Mouse (Mus musculus): Measurements from ENCODE around the gene Crim1. TPM values are rescaled to one million over a fixed set of nuclear protein-coding genes. Genes with fewer than 3 reads are reported as not detected.

Crim1 gene
- polyA plus RNA-seq (2012; fragmentation: generic; extraction: Trizol): 1 to 10 TPM; 1.9 to 8.3 TPM

DNA sequence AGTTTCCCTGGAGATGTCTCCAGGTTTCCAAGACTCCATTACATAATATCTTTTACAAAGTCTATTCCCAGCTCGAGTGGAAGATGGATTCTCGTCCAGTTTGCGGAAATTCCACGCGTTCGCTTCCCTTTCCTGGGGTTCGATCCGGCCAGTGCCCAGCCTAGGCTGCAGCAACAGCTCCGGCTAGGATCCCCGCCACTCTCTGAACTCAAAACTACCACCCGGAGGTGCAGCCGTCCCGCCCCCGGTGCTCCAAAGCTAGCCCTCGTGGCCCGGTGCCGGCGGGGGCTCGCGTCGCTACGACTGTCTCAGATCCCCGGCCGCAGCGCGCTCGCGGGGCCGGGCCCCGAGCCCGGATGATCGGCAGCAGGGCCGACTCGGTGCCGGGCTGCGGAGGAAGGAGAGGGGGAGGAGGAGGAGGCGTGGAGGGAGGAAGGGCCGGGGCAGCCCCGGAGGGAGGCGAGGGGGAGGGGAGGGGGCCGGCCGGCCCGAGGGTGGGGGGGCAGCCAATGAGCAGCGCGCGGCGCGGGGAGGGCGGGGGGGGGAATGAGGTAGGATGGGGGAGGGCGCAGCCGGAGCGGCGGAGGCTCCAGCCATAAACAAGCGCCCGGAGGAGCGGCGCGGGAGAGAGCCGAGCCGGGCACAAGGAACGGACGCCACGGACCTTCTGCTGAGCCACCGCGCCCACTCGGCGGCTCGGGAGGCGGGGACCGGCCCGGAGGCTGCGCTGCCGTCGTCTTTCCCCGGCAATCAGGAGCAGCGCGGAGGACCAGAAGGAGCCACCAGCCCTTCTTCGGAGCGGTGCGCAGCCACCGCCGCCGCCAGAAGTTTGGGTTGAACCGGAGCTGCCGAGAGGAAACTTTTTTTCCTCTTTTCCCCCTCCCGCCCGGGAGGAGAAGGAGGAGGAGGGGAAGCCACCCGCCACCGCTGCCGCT lies at the start of gene Crim1:
Gene Crim1, plus strand, starts transcription at position 623 of the 935 bp plus-strand sequence.

DNA sequence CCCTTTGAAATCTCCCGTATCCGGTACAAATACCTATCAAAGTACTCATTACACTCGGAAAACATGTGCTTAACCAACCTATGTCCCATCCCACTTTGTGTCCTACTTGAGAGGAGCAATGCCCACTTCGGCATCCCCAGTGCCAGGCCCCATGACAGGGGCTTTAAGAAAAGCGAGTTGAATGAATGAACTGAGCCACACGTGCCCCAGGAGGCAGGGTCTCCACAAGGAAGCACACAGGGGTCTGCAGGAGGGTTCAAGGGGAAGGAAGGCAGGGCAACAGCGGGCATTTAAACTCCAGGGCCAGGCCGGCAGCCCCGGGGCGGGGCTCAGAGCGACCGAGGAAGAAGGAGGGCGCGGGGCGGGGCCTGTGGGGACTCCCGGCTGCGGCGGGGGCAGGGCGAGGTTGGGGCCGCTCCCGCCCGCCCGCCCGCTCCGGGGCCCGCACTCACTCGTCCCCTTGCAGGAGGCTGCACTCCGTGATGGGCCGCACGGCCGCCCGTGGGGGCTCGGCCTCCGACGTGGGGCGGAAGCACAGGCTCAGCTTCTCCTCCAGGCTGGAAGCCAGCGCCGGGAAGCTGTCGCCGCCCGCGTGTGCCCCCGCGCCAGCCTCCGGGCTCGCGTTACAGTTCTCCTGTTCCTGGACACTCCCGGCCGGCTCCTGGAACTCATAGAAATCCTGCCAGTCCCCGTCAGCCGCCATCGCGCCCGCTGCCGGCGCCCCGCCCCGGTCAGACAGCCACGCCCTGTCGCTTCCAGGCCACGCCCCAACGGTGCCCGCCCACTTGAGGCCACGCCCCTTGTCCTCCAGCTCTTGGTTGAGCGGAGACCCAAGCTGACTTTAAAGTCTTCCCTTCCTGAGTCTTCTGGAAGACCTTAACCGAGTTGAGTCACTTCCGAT lies 217.6 kb downstream of the Crim1 start, which contains the start of gene Fez2:
Gene Fez2, minus strand, starts transcription at position 772 of the 901 bp plus-strand sequence.

Other genes starting within 250 kb of the Crim1 start
- gene Fez2, start 217.9 kb downstream of the Crim1 start, polyA plus RNA-seq (2012; fragmentation: generic; extraction: Trizol): 10 to 100 TPM; 22.9 to 47.9 TPM

Measured in C3H10T1/2 (cell line).